Mouse (Mus musculus) adrenal gland, postnatal 4 days (tissue): Measurements from ENCODE around the gene Cd8b1. TPM values are rescaled to one million over a fixed set of nuclear protein-coding genes. Genes with fewer than 3 reads are reported as not detected.
"Not testable (repeated sequence)": the region's sequence is repeated elsewhere in the genome, so short reads cannot be mapped to it uniquely, and the experiment has no call there.

ENCODE experiments used
- DNase-seq, 2 experiments: peaks; one replicate each; pipeline ENCODE4 v3.0.0; 2021 to 2022; ENCODE audit warnings: low spot score in 2 of 2, mixed read lengths in 2 of 2
- long read RNA-seq, 2 experiments: library from polyadenylated mRNA; stranded (forward); transcript quantifications; one replicate each; pipeline ENCODE4 v2.0.0; 2021
- total RNA-seq, 2 experiments: library from RNA; stranded (reverse); gene quantifications; 2 replicates each; pipeline ENCODE4 v1.2.3; 2021

The Cd8b1 gene
- total RNA-seq, result not detected
- long read RNA-seq, experiment 1, result 0 reads
- long read RNA-seq, experiment 2, result 0 reads

DNA sequence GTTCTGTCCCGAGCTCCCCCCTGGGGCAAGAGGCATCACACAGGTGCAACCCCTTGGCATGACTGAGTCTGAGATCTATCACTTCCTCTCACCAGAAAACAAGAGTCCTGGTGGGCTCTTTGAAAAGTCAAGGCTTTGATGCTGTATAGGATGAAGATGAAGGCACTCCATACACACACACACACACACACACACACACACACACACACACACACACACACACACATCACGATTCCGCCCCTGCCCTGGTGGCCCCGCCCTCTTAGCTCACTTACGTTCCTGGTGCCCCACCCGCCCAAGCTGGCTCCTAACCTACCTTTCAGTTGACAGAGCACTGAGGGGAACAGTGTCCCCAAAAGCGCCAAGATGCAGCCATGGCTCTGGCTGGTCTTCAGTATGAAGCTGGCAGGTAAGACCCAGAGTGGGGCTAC, at the start of gene Cd8b1:
Cd8b1 (plus strand) TSS at position 298 of the 431 bp plus-strand sequence.
- no peak for DNase-seq

- DNase-seq, result no peak
Measured at GRCm38 (mm10) chr6:71273715-71274114, 48.9 kb upstream of the Cd8b1 start.

DNA sequence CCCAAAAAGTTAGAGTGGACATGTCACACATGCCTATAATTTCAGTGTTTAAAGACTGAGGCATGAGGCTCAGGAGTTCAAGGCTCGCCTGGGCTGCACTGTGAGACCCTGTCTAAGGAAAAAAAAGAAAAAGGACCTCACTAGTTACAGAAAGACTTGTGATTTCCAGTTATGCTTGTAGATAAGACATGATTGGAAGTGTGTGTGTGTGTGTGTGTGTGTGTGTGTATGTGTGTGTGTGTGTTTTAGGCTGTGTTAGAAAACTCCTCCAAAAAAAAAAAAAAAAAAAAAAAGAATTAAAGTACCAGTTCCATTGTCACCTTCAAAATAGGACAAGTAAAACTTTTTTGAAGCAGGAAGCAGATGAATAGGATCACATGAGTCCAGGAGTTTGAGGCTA, 48.0 kb upstream of the Cd8b1 start:
- DNase-seq, result no peak

- no peak for DNase-seq
Measured at GRCm38 (mm10) chr6:71279418-71279817, 43.2 kb upstream of the Cd8b1 start.

DNA sequence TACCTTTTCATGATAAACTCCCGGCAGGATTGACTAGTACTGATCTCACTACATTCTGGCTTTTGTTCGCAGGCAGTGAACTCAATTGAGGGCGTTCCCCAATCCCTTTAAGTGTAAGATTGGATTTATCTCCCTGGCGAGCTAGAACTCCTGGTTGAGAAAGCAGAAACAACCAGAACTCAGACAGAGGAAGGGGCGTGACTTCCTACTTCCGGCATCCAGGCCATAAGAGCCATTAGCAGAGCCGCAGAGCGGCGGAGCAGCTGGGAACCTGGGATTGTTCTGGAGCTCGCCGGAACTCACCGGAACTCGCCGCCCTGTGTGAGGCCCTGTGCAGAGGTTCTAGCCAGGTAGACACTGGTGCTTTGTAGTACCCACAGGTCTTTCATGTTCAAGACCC, 29.1 kb upstream of the Cd8b1 start:
- DNase-seq, result no peak

DNA sequence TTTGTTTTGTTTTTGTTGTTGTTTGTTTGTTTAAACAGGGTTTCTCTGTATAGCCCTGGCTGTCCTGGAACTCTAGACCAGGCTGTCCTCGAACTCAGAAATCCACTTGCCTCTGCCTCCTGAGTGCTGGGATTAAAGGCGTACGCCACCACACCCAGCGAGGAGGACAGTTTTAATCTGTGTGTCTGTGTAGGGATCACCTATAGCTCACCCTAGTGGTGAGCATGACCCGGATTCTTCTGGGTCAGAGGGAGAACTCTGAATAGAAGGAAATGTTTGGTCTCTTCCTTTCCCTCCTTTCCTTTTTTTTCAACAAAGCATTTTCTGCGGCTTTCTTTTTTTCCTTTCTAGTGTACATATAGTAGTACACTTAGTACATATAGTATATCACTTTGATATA, 27.3 kb upstream of the Cd8b1 start:
- no peak for DNase-seq

DNA sequence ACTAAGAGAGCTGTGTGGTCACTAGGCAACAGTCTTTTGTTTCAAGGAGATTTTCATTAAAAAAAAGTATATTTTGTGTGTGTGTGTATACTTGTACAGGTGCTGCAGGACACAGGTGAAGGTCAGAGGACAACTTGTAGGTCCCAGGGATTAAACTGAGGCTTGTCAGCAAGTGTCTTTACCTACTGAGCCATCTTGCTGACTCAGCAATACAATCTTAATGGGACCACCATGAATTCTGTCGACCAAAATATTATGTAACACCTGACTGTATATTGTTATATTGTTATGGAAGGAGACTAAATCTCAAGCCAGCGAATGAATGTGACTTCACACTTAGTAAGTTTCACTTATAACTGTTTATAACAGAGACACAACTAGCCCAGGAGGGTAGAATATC, 24.5 kb upstream of the Cd8b1 start:
- no peak for DNase-seq

GRCm38 (mm10) chr6:71298751-71299150, 23.8 kb upstream of the Cd8b1 start:
- no peak for DNase-seq

GRCm38 (mm10) chr6:71302097-71302731, 20.4 kb upstream of the Cd8b1 start:
- DNase-seq, result no peak

DNA sequence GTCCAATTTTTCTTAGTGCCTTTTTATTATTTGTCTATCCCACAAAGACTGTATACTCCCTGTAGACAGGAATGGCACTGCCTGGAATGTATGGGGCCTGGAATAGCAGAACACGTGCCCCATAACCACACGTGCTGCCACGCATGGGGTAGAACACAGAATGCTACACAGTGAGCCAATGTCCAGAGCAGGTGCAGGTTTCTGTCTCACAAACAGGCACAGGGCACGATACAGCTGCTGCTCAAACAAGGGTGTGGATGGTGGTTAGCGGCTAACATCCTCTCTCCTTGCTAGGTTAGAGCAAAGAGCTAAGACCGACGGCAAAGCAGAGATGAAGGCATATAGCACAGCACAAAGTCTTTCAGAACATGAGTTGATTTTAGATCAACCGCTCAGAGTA, 15.1 kb upstream of the Cd8b1 start:
- no peak for DNase-seq

- DNase-seq, result no peak
Measured at GRCm38 (mm10) chr6:71321826-71322283, 733 bp upstream of the Cd8b1 start, which contains the start of gene Smyd1. Smyd1 (minus strand) TSS chr6:71322233.

DNA sequence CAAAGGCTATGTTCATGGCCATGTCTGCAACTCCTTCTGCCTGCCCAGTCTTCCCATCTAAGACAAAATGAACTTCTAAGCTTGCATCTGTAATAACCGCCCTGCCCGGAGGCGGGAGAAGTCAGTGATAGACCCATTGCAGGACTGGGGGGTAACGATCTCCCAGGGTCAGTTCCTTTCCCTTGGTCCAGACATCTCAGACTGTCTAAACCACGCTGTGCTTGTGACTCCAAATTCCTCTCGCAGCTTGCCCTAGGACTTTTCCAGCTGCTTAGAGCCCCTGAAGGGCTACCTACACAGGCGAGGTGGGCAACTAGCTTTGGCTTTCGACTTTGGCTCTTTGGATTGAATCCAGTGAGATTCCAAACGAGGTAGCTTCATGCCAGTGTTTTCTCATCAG, 2.2 kb downstream of the Cd8b1 start:
- DNase-seq, result no peak

GRCm38 (mm10) chr6:71329881-71330280, 7.3 kb downstream of the Cd8b1 start:
- DNase-seq, result no peak

GRCm38 (mm10) chr6:71330486-71330885, 7.9 kb downstream of the Cd8b1 start:
- no peak for DNase-seq

DNA sequence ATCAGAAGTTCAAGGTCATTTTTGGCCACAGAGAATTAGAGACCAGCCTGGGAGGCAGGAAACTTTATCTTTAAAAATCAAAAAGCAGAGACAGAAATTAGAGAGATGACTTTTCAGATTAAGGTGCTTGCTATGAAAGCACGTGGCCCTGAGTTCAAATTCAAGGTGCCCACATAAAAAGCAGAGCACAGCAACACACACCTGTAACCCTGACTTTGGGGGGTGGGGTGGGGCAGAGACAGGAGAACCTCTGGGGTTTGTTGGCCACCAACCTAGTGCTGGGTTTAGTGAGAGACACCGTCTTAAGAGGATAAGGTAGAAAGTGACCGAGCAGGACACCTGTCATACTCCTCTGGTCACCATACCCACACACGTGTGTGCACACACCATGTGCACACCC, 8.9 kb downstream of the Cd8b1 start:
- DNase-seq, result not testable (repeated sequence)

- DNase-seq, result no peak
Measured at GRCm38 (mm10) chr6:71332236-71332965, 9.8 kb downstream of the Cd8b1 start.

DNA sequence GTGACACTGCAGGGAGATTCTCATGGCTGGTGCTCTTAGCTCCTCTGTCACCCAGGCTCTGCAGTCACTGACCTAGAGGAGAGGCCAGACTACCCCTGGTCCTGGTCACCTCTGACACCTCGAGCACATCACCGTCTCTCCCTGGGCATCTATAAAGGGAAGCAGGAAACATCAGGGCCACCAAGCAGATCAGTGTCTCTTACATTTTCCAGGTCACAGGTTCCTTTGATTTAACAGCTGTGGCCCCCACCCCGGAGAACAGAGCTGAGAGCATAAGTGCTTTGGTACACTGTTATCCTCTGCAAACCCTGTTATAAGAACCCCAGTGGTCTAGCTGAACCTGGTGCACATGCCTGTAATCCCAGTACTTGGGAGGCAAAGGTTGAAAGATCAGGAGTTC, 10.4 kb downstream of the Cd8b1 start:
- DNase-seq, result no peak

DNA sequence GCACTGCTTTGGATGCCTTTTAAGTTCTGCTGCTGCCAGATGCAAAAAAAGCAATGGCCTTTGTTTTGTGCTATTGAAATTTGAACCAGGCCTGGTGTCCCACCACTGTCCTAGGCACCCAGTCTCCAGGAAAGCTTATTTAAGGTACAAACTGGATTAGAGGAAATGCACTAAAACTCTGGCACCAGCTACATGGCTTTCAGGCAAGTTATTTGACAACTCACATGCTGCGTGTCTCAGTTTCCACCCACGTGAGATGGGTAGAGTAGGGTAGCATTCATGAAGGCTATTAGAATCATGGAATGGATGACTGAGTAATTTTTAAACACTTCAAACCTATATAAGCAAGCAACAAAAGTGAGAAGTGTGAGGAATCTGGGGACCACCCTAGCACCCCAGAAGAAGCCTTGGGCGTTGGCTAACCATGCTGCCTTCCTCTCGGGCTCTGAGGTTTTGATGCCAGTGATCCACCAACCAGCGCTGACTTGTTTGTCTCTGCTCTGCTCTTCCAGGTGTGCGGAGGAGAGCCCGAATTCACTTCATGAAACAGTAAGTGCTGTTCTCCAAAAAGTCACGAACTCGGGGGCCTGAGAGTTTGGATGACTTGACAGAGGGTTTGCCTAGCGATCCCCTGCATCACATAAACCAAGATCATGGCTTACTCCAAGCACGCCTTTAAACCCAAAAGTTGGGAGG, 11.1 kb downstream of the Cd8b1 start:
- DNase-seq, result no peak

- no peak for DNase-seq
Measured at GRCm38 (mm10) chr6:71337666-71338065, 15.1 kb downstream of the Cd8b1 start.

DNA sequence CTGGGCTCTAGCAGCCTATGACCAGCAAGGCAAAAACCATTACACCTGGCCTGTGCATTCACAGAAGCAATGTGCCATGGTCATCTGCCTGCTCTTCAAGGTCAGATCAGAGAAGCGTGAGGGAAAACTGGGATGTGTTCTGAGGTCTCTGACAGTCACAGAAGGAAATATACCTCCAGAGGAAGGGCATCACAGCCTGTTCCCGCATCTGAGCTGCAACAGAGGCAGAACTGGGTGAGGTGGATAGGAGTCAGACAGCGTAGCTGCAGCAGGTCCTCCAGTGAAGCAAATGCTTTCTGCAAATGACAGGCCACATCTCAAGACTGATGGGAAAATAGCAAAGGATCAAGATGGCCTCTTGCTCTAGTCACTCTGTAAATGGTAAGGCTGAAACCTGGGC, 16.4 kb downstream of the Cd8b1 start:
- DNase-seq, result no peak

- no peak for DNase-seq
Measured at GRCm38 (mm10) chr6:71339351-71339750, 16.8 kb downstream of the Cd8b1 start.

DNA sequence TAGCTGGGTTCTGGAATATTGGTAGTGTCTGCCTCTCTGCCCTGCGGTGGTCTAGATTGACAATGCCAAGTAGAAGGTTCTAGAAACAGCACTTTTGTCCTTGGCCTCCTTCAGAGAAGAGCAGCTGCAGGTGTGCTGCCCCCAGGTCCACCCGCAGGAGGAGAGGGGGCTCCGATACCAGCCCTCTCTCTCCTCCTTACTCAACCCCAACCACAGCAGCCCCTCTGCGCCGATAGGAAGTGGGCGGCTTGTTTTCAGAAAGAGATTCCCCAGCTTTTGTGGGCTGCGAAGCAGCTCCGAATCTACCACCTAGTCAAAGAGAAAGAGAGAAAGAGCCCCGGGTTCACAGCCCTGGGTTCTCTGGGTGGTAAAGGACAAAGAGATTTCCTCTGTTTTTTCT, 18.6 kb downstream of the Cd8b1 start:
- DNase-seq, result no peak
